Mouse (Mus musculus): ENCODE data around the gene Tmem132d. TPM values are rescaled to one million over a fixed set of nuclear protein-coding genes. Genes with fewer than 3 reads are reported as not detected.
A peak's percentile ranks its signal among the peaks of the same experiment; 100 is the strongest.

Gene Tmem132d
- polyA plus RNA-seq, 1 experiment from 2014 or later, result 3.0 TPM

- ATAC-seq, result no peak
- H3K4me2 ChIP-seq (ENCODE audit: low read length), result no peak overlapping the region
- H3K27ac ChIP-seq (ENCODE audit: low read depth, low read length), result no peak overlapping the region
- no peaks in the 10 kb centered on the region for H3K36me3 ChIP-seq (ENCODE audit: control insufficient read depth, insufficient read depth, low read length)
- 10% methylated on average over 3 of the region's 3 CpGs for WGBS
- no peaks in the 10 kb centered on the region for H3K9me3 ChIP-seq (ENCODE audit: control insufficient read depth, low read length)
- no peaks in the 10 kb centered on the region for H3K27me3 ChIP-seq (replicated peaks; ENCODE audit: control insufficient read depth, insufficient read depth, low read length)
- H3K4me1 ChIP-seq (ENCODE audit: control insufficient read depth, insufficient read depth, low read depth, low read length), result no peaks in the 10 kb centered on the region; the same call in 1 of the 2 replicates
- no peak overlapping the region for H3K4me3 ChIP-seq (ENCODE audit: low read length)
- H3K9ac ChIP-seq (ENCODE audit: low read depth, low read length), result no peak overlapping the region
Measured at GRCm38 (mm10) chr5:127924106-127924505, 508.8 kb downstream of the Tmem132d start.

- 0 out of 2 replicates have a peak, but pooled peaks have one; percentile 42 for ATAC-seq
- H3K36me3 ChIP-seq (ENCODE audit: control insufficient read depth, insufficient read depth, low read length), result no peaks in the 10 kb centered on the region
- H3K9me3 ChIP-seq (ENCODE audit: control insufficient read depth, low read length), result no peaks in the 10 kb centered on the region
- H3K4me2 ChIP-seq (ENCODE audit: low read length), result no peak overlapping the region
- H3K9ac ChIP-seq (ENCODE audit: low read depth, low read length), result no peak overlapping the region
- no peaks in the 10 kb centered on the region for H3K27me3 ChIP-seq (replicated peaks; ENCODE audit: control insufficient read depth, insufficient read depth, low read length)
- WGBS, result 33% methylated on average over 1 of the region's 1 CpGs
- H3K27ac ChIP-seq (ENCODE audit: low read depth, low read length), result no peak overlapping the region
- peaks cover 2% of the 10 kb centered on the region; the same call in 1 of the 2 replicates for H3K4me1 ChIP-seq (ENCODE audit: control insufficient read depth, insufficient read depth, low read depth, low read length)
- H3K4me3 ChIP-seq (ENCODE audit: low read length), result no peak overlapping the region
Measured at GRCm38 (mm10) chr5:127919171-127919570, 513.7 kb downstream of the Tmem132d start.

DNA sequence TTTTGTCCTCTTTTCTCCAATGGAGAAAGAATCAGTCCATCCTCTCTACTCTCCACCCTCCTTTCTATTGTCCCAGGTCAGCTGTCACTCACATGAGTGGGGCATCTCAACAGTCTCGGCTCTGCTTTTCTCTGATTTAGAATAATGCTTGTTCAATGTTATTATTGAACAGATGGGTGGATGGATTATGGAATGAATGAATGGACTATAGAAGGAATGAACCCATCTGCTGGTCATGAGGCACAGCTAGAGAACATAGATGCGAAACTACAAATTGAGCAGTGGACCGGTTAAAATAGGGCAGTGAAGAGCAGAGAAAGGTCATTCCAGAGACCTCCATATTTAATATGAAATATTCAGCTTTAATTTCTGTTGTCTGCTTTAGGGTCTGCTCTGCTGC lies 514.5 kb downstream of the Tmem132d start:
- Histone ChIP-seq H3K27me3 (replicated peaks; ENCODE audit: control insufficient read depth, insufficient read depth, low read length) (no peaks in the 10 kb centered on the region), H3K9ac (ENCODE audit: low read depth, low read length) (no peak overlapping the region), H3K4me2 (ENCODE audit: low read length) (no peak overlapping the region), H3K36me3 (ENCODE audit: control insufficient read depth, insufficient read depth, low read length) (no peaks in the 10 kb centered on the region), H3K4me1 (ENCODE audit: control insufficient read depth, insufficient read depth, low read depth, low read length) (peaks cover 2% of the 10 kb centered on the region; the same call in 1 of the 2 replicates), H3K27ac (ENCODE audit: low read depth, low read length) (no peak overlapping the region), H3K4me3 (ENCODE audit: low read length) (no peak overlapping the region), H3K9me3 (ENCODE audit: control insufficient read depth, low read length) (no peaks in the 10 kb centered on the region)
- 79% methylated on average over 3 of the region's 3 CpGs for WGBS
- ATAC-seq, result no peak

DNA sequence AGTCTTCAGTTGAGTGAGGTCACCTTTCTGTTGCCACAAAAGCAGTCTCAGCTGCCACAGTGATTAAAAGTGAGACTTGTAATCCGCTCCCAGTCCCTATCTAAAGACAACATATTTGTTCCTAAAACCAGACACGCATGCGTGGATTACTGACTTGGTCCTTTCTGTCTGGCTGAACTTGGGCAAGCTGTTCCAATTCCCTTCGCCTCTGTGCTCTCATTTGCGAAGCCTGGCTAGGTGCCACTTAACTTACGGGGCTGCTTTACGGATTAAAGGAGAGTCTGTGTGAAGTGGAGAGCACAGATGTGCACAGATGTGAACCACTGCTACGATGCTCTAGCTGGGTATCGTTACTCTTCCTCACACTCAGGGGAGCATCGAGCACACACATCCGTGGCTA lies 518.7 kb downstream of the Tmem132d start:
- Histone ChIP-seq H3K36me3 (ENCODE audit: control insufficient read depth, insufficient read depth, low read length) (no peaks in the 10 kb centered on the region), H3K4me1 (ENCODE audit: control insufficient read depth, insufficient read depth, low read depth, low read length) (0 out of 2 replicates have a peak, but pooled peaks cover 2% of the 10 kb centered on the region), H3K9ac (ENCODE audit: low read depth, low read length) (no peak overlapping the region), H3K4me3 (ENCODE audit: low read length) (no peak overlapping the region), H3K27me3 (replicated peaks; ENCODE audit: control insufficient read depth, insufficient read depth, low read length) (no peaks in the 10 kb centered on the region), H3K4me2 (ENCODE audit: low read length) (no peak overlapping the region), H3K9me3 (ENCODE audit: control insufficient read depth, low read length) (no peaks in the 10 kb centered on the region), H3K27ac (ENCODE audit: low read depth, low read length) (no peak overlapping the region)
- 72% methylated on average over 11 of the region's 11 CpGs for WGBS
- ATAC-seq, result no peak

- no peak for ATAC-seq
- H3K4me1 ChIP-seq (ENCODE audit: control insufficient read depth, insufficient read depth, low read depth, low read length), result no peaks in the 10 kb centered on the region
- H3K27me3 ChIP-seq (replicated peaks; ENCODE audit: control insufficient read depth, insufficient read depth, low read length), result no peaks in the 10 kb centered on the region
- H3K27ac ChIP-seq (ENCODE audit: low read depth, low read length), result no peak overlapping the region
- WGBS, result 68% methylated on average over 3 of the region's 3 CpGs
- no peak overlapping the region for H3K9ac ChIP-seq (ENCODE audit: low read depth, low read length)
- no peak overlapping the region for H3K4me3 ChIP-seq (ENCODE audit: low read length)
- H3K9me3 ChIP-seq (ENCODE audit: control insufficient read depth, low read length), result no peaks in the 10 kb centered on the region
- no peak overlapping the region for H3K4me2 ChIP-seq (ENCODE audit: low read length)
- no peaks in the 10 kb centered on the region for H3K36me3 ChIP-seq (ENCODE audit: control insufficient read depth, insufficient read depth, low read length)
Measured at GRCm38 (mm10) chr5:127911603-127912002, 521.3 kb downstream of the Tmem132d start.

GRCm38 (mm10) chr5:127910356-127910755 lies 522.5 kb downstream of the Tmem132d start:
- Histone ChIP-seq H3K4me1 (ENCODE audit: control insufficient read depth, insufficient read depth, low read depth, low read length) (no peaks in the 10 kb centered on the region), H3K9ac (ENCODE audit: low read depth, low read length) (no peak overlapping the region), H3K36me3 (ENCODE audit: control insufficient read depth, insufficient read depth, low read length) (no peaks in the 10 kb centered on the region), H3K4me2 (ENCODE audit: low read length) (no peak overlapping the region), H3K9me3 (ENCODE audit: control insufficient read depth, low read length) (no peaks in the 10 kb centered on the region), H3K4me3 (ENCODE audit: low read length) (no peak overlapping the region), H3K27ac (ENCODE audit: low read depth, low read length) (no peak overlapping the region), H3K27me3 (replicated peaks; ENCODE audit: control insufficient read depth, insufficient read depth, low read length) (no peaks in the 10 kb centered on the region)
- ATAC-seq, result no peak
- WGBS, result 49% methylated on average over 2 of the region's 2 CpGs

DNA sequence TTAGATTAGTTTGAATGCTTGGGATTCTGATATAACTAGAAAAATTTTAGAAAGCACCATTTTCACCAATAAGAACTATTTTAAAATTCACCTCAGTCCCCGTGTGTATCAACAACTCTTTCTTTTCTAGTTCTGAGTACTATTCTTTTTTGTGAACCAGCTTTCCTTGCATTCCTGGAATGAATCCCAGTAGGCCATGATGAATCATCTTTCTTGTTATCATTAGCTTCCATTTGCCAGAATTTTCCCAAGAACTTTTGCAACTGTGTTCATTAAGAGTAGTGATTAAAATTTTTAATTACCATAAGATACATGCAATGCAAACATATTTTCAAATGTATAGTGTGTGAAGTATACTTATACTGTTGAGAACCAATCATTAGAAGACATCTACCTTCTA lies 537.7 kb downstream of the Tmem132d start:
- Histone ChIP-seq H3K4me2 (ENCODE audit: low read length) (no peak overlapping the region), H3K9ac (ENCODE audit: low read depth, low read length) (no peak overlapping the region), H3K4me3 (ENCODE audit: low read length) (no peak overlapping the region), H3K4me1 (ENCODE audit: control insufficient read depth, insufficient read depth, low read depth, low read length) (peaks cover 2% of the 10 kb centered on the region; the same call in 1 of the 2 replicates), H3K27ac (ENCODE audit: low read depth, low read length) (no peak overlapping the region), H3K36me3 (ENCODE audit: control insufficient read depth, insufficient read depth, low read length) (no peaks in the 10 kb centered on the region), H3K9me3 (ENCODE audit: control insufficient read depth, low read length) (no peaks in the 10 kb centered on the region), H3K27me3 (replicated peaks; ENCODE audit: control insufficient read depth, insufficient read depth, low read length) (no peaks in the 10 kb centered on the region)
- WGBS, result 84% methylated on average over 1 of the region's 1 CpGs
- no peak for ATAC-seq

DNA sequence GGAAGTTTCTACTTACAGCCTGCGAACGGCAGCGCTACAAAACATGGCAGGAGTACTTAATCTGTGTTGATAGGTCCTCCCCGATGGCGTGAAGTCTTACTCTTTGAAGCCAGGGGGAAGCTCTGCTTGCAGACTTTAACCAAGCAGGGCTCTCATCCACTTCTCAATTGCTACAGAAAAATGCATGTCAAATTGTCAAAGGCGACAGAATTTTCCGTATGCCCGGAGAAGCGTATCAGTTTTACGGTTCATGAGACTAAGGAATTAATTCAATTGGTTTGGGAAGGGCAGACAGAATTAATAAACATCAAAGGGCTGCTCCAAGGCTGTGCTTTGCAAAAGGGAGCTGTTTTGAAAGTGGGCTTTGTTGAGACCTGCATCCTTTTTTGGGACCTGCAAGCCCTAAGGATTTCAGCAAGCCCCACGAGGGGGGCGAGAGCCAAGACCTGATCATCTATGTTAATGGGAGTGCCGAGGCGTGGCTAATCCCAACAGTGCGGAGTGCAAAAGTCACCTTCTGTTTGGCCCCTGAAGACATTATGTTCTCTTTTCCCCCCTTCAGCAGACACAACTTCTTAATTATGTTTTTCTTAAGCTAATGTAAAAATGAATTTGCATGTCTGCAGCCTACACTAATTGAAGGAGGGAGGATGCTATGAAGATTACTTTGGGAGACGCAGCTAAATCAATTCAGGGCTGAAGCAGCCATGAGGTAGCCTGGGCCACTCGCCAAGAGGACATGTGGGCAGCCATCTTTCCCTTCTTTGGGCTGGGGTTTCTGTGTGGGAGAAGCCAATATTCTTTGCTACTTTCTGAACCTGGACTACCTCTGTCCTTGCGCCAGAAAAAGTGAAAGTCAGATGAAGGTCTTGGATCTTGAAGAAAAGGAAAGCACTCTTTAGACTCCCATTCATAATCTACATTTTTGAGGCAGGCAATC lies 547.0 kb downstream of the Tmem132d start:
- Histone ChIP-seq H3K4me3 (ENCODE audit: low read length) (no peak overlapping the region), H3K27ac (ENCODE audit: low read depth, low read length) (no peak overlapping the region), H3K9ac (ENCODE audit: low read depth, low read length) (no peak overlapping the region), H3K9me3 (ENCODE audit: control insufficient read depth, low read length) (peaks cover 3% of the 10 kb centered on the region; the same call in 1 of the 2 replicates), H3K36me3 (ENCODE audit: control insufficient read depth, insufficient read depth, low read length) (no peaks in the 10 kb centered on the region), H3K27me3 (replicated peaks; ENCODE audit: control insufficient read depth, insufficient read depth, low read length) (no peaks in the 10 kb centered on the region), H3K4me2 (ENCODE audit: low read length) (0 out of 2 replicates have a peak overlapping the region, but pooled peaks have one; percentile 10), H3K4me1 (ENCODE audit: control insufficient read depth, insufficient read depth, low read depth, low read length) (no peaks in the 10 kb centered on the region)
- 50% methylated on average over 18 of the region's 18 CpGs for WGBS
- no peak for ATAC-seq

DNA sequence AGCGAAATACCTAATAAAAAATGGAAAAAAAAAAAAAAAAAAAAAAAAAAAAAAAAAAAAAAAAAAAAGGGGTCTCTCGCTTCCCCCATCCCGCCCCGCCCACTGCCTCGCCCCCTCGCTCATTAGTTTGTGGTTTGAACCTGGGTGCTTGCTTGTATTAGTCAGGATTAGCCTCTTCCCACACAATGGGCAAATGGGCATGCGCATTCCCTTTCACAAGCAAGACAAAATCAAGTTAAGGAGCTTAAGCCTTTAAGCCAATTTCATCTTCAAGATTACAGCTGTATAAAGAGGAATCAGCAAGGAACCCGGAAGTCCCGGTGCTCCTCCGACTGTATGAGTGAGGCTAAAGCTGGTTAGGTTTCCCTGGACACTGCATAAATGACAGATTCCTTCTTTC lies 549.9 kb downstream of the Tmem132d start:
- H3K36me3 ChIP-seq (ENCODE audit: control insufficient read depth, insufficient read depth, low read length), result no peaks in the 10 kb centered on the region
- no peaks in the 10 kb centered on the region for H3K27me3 ChIP-seq (replicated peaks; ENCODE audit: control insufficient read depth, insufficient read depth, low read length)
- no peak overlapping the region for H3K27ac ChIP-seq (ENCODE audit: low read depth, low read length)
- H3K4me3 ChIP-seq (ENCODE audit: low read length), result no peak overlapping the region
- H3K9ac ChIP-seq (ENCODE audit: low read depth, low read length), result no peak overlapping the region
- H3K9me3 ChIP-seq (ENCODE audit: control insufficient read depth, low read length), result no peaks in the 10 kb centered on the region
- ATAC-seq, result no peak
- no peak overlapping the region for H3K4me2 ChIP-seq (ENCODE audit: low read length)
- 64% methylated on average over 10 of the region's 10 CpGs for WGBS
- H3K4me1 ChIP-seq (ENCODE audit: control insufficient read depth, insufficient read depth, low read depth, low read length), result no peaks in the 10 kb centered on the region

Measured in hindbrain, embryonic 16.5 days (tissue).